Mouse (Mus musculus) ES-Bruce4 (cell line): ENCODE data around the gene Gzmd. TPM values are rescaled to one million over a fixed set of nuclear protein-coding genes. Genes with fewer than 3 reads are reported as not detected.
A peak's percentile ranks its signal among the peaks of the same experiment; 100 is the strongest.

Source experiments
- H3K27ac ChIP-seq: 2 replicates; pipeline ENCODE4 v1.5.1; 2012; ENCODE audit warnings: low read length, inconsistent platforms; ENCODE audit not compliant: insufficient read depth
- H3K27me3 ChIP-seq: 2 replicates; pipeline ENCODE4 v1.6.1; 2012; ENCODE audit warnings: mild to moderate bottlenecking, low read length, inconsistent platforms; ENCODE audit not compliant: control insufficient read depth, poor library complexity, insufficient read depth, severe bottlenecking
- H3K36me3 ChIP-seq: 2 replicates; pipeline ENCODE4 v1.6.1; 2012; ENCODE audit warnings: inconsistent platforms, mild to moderate bottlenecking, low read length, moderate library complexity; ENCODE audit not compliant: control insufficient read depth, poor library complexity, insufficient read depth, severe bottlenecking
- H3K4me1 ChIP-seq: one replicate; pipeline ENCODE4 v1.8.1; 2011; ENCODE audit warnings: low read length; ENCODE audit not compliant: control insufficient read depth, insufficient read depth
- H3K4me3 ChIP-seq: 2 replicates; pipeline ENCODE4 v1.5.1; 2011; ENCODE audit warnings: low read depth, mild to moderate bottlenecking, low read length
- H3K9ac ChIP-seq: 2 replicates; pipeline ENCODE4 v1.6.1; 2012; ENCODE audit warnings: low read depth, mild to moderate bottlenecking, inconsistent platforms; ENCODE audit not compliant: poor library complexity, severe bottlenecking
- H3K9me3 ChIP-seq: replicated peaks from 2 replicates; pipeline ENCODE4 v1.6.1; 2012; ENCODE audit warnings: mild to moderate bottlenecking, low read length, inconsistent platforms; ENCODE audit not compliant: control insufficient read depth, poor library complexity, insufficient read depth, severe bottlenecking
- CTCF ChIP-seq: IDR thresholded peaks from one replicate; pipeline ENCODE4 v1.8.1; 2011; ENCODE audit warnings: low read depth, low read length
- EP300 ChIP-seq: IDR thresholded peaks from 2 replicates; pipeline ENCODE4 v1.6.1; 2011; ENCODE audit warnings: low read depth, low read length; ENCODE audit not compliant: insufficient read depth
- POLR2A ChIP-seq: IDR thresholded peaks from one replicate; pipeline ENCODE4 v1.8.1; 2011; ENCODE audit warnings: low read length; ENCODE audit not compliant: insufficient read depth
- polyA plus RNA-seq: library from polyadenylated mRNA; stranded (reverse); fragments of >200 nt; gene quantifications from 2 replicates; pipeline ENCODE4 v1.2.4, GENCODE M21; 2011; ENCODE audit warnings: low read depth; ENCODE audit not compliant: missing spikeins, insufficient read depth, insufficient read length

Gzmd gene
- polyA plus RNA-seq, 1 experiment = not detected

DNA sequence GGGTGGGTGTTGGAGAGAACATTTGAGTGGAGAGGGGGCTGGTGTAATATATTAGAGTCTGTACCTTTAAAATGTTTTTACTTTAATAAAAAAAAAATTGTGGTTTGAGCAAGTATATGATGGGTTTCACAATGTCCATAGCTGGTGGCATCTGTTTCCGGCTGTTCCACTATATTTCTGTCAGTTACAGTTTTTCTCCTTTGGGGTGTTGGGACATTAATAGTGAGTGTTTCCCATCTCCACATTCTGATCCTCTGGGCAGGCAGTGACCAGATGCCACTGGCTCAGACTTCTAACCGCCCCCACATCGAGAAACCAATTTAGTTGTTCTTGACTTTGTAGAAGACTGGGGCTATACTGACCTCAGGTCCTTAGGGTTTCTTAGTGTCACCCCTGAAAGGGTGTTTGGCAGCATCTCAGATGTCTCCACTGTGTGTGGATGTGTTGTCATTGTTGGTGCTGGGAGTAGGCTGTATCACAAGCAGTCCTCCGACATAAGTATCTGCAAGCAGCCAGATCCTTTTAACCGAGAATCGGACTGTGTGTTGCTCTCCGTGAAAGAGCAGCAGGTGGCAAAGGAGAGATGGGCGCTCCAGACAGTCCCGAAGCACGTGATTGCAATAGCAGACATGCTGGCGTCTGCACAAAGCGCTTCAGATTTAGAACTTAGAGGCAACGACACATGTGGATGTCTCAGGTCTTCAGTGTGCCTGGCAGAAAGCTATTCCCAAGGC lies 26.8 kb downstream of the Gzmd start:
- Histone ChIP-seq H3K9ac (no peak overlapping the region), H3K9me3 (no peaks in the 10 kb centered on the region), H3K4me1 (no peaks in the 10 kb centered on the region), H3K27me3 (no peaks in the 10 kb centered on the region), H3K27ac (no peak overlapping the region), H3K4me3 (no peak overlapping the region), H3K36me3 (no peaks in the 10 kb centered on the region)
- no peak for TF ChIP-seq POLR2A
- TF ChIP-seq CTCF = no peak
- TF ChIP-seq EP300 = no peak

DNA sequence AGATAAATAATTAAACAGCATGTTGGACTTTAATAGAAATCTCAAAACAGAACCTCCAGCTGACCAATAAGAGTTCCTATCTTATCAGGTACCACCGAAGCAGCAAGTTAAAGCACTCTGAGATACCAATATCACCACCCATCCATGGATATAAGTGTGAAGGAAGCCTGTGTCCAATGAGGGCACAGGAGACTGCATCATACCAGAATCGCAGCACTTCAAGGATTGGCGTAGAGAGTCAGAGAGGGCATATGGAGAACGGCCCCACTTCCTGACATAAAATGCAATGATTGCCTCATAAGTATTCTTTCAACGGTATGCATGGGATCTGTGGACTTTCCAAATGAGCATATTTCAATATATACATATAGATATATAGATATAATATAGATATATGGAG lies 27.4 kb downstream of the Gzmd start:
- no peaks in the 10 kb centered on the region for H3K4me1 ChIP-seq
- no peaks in the 10 kb centered on the region for H3K9me3 ChIP-seq
- no peak overlapping the region for H3K4me3 ChIP-seq
- no peaks in the 10 kb centered on the region for H3K27me3 ChIP-seq
- H3K27ac ChIP-seq = no peak overlapping the region
- TF ChIP-seq EP300 (no peak), CTCF (no peak)
- no peaks in the 10 kb centered on the region for H3K36me3 ChIP-seq
- no peak overlapping the region for H3K9ac ChIP-seq

DNA sequence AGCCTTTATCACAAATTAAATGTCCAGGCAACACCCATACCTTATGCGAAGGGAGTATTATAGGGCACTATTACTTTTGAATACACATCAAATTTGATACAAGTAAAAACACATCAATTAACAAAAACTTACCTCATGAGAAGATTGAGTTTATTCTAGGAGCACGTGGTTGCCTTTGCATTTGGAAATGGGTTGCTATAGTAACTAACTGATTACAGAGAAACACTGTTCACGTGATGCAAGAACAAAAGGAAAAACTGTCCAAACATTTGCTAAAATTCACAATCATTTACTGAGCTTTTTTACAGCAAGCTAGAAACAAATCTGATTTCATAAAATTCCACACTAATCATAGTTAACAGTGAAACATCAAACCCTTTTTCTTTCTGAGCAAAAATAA lies 29.0 kb downstream of the Gzmd start:
- Histone ChIP-seq H3K36me3 (no peaks in the 10 kb centered on the region), H3K9ac (no peak overlapping the region), H3K4me3 (no peak overlapping the region), H3K27ac (no peak overlapping the region), H3K27me3 (no peaks in the 10 kb centered on the region), H3K4me1 (no peaks in the 10 kb centered on the region), H3K9me3 (no peaks in the 10 kb centered on the region)
- TF ChIP-seq POLR2A = no peak
- TF ChIP-seq EP300 = no peak
- TF ChIP-seq CTCF = no peak

DNA sequence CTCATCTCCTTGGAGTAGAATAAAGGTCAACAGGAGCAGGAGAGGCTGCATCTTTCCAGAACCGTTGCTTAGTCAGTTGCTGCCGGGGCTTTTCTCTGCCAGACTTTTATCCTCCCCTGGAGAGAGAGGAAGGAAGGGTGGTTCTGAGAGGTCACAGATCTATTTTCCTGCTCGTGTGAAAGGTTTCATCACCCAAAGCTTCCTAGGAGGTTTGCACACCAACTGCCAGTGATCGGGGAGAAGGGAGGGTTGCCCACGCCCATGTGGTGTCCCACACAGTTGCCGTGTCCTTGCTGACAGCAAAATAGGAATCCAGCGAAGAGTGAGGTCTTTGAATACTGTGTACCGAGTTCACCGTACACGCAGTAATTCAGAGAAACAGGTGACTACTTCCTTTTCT lies 30.0 kb downstream of the Gzmd start, which contains the start of gene Ctsg:
Gene Ctsg, minus strand, starts transcription at position 189 of the 400 bp plus-strand sequence.
- no peak within 1 kb of the TSS for H3K27ac ChIP-seq
- no peak for TF ChIP-seq CTCF
- TF ChIP-seq POLR2A = no peak
- no peak for TF ChIP-seq EP300
- no peaks in the 10 kb centered on the region for H3K27me3 ChIP-seq
- no peaks in the 10 kb centered on the region for H3K36me3 ChIP-seq
- H3K9me3 ChIP-seq = no peaks in the 10 kb centered on the region
- H3K4me1 ChIP-seq = no peaks in the 10 kb centered on the region
- H3K9ac ChIP-seq = no peak within 1 kb of the TSS
- no peak within 1 kb of the TSS for H3K4me3 ChIP-seq

DNA sequence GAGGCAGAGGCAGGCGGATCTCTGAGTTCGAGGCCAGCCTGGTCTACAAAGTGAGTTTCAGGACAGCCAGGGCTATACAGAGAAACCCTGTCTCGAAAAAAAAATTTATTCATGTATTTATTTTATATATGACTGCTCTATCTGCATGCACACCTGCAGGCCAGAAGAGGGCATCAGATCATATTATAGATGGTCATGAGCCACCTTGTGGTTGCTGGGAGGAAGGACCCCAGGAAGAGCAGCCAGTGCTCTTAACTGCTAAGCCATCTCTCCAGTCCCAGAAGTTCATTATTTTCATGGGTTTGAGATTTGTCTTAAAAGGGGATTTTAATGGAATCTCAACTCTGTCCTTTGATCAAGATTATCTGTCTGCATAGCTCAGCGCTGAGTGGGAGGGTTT lies 33.5 kb downstream of the Gzmd start:
- TF ChIP-seq CTCF = peak; percentile 59
- no peak for TF ChIP-seq EP300
- Histone ChIP-seq H3K27me3 (no peaks in the 10 kb centered on the region), H3K4me1 (no peaks in the 10 kb centered on the region), H3K4me3 (no peak overlapping the region), H3K9me3 (0 out of 2 replicates have a peak, but pooled peaks cover 4% of the 10 kb centered on the region), H3K36me3 (no peaks in the 10 kb centered on the region), H3K9ac (no peak overlapping the region), H3K27ac (no peak overlapping the region)

DNA sequence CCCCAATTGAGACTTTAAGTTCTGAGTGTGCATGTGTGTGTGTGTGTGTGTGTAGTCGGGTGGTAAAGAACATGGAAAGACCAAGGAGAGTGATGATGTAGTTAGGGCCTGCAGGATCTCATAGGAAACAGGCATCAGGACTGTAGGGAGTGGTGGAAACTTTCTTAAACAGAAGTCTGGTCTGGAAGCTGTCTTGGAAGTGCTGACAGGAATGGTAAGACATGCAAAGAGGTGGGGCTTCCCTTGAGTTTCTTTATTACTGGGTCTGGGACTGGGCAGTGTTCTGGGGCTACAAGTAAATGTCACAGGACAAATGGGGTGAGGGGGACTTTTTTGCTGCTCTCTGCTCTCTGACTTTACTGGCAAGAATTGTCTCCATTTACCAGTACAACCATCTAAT lies 34.8 kb downstream of the Gzmd start:
- H3K4me1 ChIP-seq = no peaks in the 10 kb centered on the region
- H3K27me3 ChIP-seq = no peaks in the 10 kb centered on the region
- H3K36me3 ChIP-seq = no peaks in the 10 kb centered on the region
- TF ChIP-seq POLR2A (no peak), CTCF (no peak), EP300 (no peak)
- H3K27ac ChIP-seq = no peak overlapping the region
- no peak overlapping the region for H3K4me3 ChIP-seq
- no peak overlapping the region for H3K9ac ChIP-seq
- 0 out of 2 replicates have a peak, but pooled peaks cover 4% of the 10 kb centered on the region for H3K9me3 ChIP-seq
